Mouse (Mus musculus) kidney, adult 2 months (tissue): ENCODE measurements around the gene Prim2.

Experiments
- CTCF ChIP-seq: fragments of 200-500 bp; conservative IDR thresholded peaks from 2 replicates; pipeline ENCODE4 v1.5.1; 2011; ENCODE audit warnings: low read depth, mild to moderate bottlenecking, control low read depth, low read length, moderate library complexity, mixed read lengths; ENCODE audit not compliant: insufficient read depth, insufficient read length
- POLR2A ChIP-seq: fragments of 200-500 bp; IDR thresholded peaks from one replicate; pipeline ENCODE4 v1.6.1; 2011; ENCODE audit warnings: low read depth, low read length, control low read depth

GRCm38 (mm10) chr1:33645689-33646088 lies 23.9 kb downstream of the Prim2 start:
- TF ChIP-seq POLR2A (no peak), CTCF (no peak)
